ENCODE assay signal across 13 mouse cellular contexts in the genomic region with DNA sequence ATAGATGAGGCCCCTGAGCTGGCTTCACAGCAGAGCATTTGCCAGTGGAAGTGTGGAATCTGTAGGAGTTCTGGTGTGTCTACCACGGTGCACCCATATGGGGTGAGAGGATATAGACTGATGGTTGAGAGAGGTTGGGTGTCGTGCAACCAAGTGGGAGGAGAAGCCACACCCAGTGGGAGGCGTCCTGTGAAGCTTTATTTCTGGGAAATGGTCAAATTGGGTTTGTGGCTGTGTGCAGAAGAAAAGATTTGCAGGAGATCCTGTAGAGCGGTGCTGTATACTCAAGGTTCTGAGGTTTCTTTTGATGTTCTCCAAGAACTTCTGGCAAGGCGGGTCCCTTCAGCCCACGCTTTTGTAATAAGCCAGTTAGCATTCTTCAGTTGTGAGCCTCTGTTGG. TPM values are rescaled to one million over a fixed set of nuclear protein-coding genes. Genes with fewer than 3 reads are reported as not detected.
DNase-seq lines count a peak whose midpoint lies in the region; ATAC-seq lines count a peak whose summit lies in the region.
"Had no signal": no experiment of that assay in that cellular context is flagged by ENCODE, and none has a peak within 500 bp of the region (broad histone marks: within the 10 kb centered on the region; RNA-seq: fewer than 3 reads in every experiment).

No protein-coding gene starts in this region.

- intact Hi-C loops in heart, postnatal 25 days (cut with DNase I), result no loop called here

- DNase-seq in frontal cortex, postnatal 14 days (ENCODE audit: low spot score in 2 of 2), result no peak
- DNase-seq in right cerebral cortex, postnatal 36 days (ENCODE audit: low spot score in 2 of 2), result peak; percentile 46 to 54
- no peak for DNase-seq in right cerebral cortex, postnatal 10 days (ENCODE audit: low spot score in 2 of 2)
- peak; percentile 81 for DNase-seq in induced T-regulatory cell, adult 2 months (ENCODE audit: low read depth)
- peak; percentile 46 for DNase-seq in thymus, postnatal 25 days
- DNase-seq in heart, postnatal 25 days (ENCODE audit: low spot score), result no peak
- DNase-seq in gastrocnemius, postnatal 10 days, result no peak
- DNase-seq: cerebellum, adult 11 months; heart, adult 18-20 months; heart, postnatal 10 days had no signal

- peak; percentile 95 for ATAC-seq in frontal cortex, adult (ENCODE audit: low TSS enrichment)
- ATAC-seq: hindbrain, postnatal 0 days; liver, embryonic 12.5 days had no signal

RNA-seq across cellular contexts. Expression of a gene that starts 15.8 kb away (rescaled TPM):
- 1 to 10 TPM; 8.3 to 9.5 TPM for total RNA-seq in heart, postnatal 25 days (2021)
- 10 to 100 TPM; 37.7 to 38.2 TPM for total RNA-seq in gastrocnemius, postnatal 10 days (2021)

Comparison
In these comparisons a context has a peak if more than half of its experiments do, and no peak if none do; other contexts are left out.
1. DNase-seq: peak in right cerebral cortex, postnatal 36 days (2 of 2), induced T-regulatory cell, adult 2 months (single experiment) and thymus, postnatal 25 days (single experiment); none in frontal cortex, postnatal 14 days (0 of 2), right cerebral cortex, postnatal 10 days (0 of 2), heart, postnatal 25 days (single experiment) and gastrocnemius, postnatal 10 days (single experiment).